Mouse (Mus musculus): ENCODE results near the gene B3gnt9.

DNA sequence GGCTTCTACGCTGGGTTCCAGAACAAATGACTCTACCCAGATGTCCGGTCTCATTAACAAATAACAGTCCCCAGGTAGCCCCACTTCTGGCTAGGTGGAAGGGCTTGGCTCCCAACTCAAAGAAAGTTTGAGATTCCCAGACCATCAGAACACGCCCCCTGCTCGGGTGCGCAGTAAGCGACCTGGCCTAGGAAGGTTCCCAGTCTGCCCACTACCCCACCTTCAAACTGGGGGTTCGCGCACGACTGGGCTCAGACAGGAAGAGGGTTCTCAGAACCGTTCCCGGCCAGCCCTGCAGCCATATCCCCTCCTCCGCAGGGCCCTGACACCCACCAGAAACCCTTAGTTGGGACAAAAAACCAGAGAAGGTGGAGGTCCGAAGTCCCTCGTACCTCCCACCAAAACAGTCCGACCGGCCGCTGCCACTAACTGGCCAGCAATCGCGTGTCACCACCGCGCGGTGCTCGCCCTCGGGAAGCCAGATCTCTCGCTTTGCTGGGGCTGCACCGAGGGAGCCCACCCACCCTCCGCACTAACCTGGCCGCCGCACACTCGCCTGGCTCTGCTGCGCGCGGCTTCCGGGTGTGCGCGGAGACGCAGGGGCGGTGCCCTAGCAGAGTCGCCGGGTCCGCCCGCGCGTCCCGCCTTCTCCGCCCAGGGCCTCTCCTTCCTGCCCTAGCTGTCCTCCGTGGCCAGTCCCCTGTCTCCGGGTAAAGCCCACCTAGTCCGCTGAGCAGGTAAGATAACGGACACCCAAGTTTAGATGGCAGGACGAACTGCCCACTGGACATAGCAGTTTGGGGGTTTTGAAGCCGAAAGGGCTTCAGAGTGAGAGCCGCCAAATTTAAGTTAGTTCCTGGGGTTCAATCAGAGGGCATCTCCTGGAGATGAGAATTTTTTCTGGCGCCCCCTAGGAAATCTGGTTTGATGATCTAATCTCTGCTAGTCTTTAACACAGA lies 9.3 kb upstream of the B3gnt9 start, which contains the start of the genes Tradd and Fbxl8:
- TF ChIP-seq CTCF (IDR thresholded peaks at IDR 0.05; ENCODE audit: borderline replicate concordance, control insufficient read depth, extremely low read depth, insufficient read depth, low read length, poor library complexity) (peak; percentile 52; the same call in 1 of the 2 replicates), POLR2A (IDR thresholded peaks at IDR 0.05; ENCODE audit: control insufficient read depth, extremely low read depth, insufficient read depth, low read length, poor library complexity) (peak; percentile 67)

Measured in thymus, adult 2 months (tissue).